Mouse (Mus musculus) spleen, postnatal 4 days (tissue): ENCODE results near the gene Nedd1.

Experiments
- DNase-seq, 2 experiments: peaks; one replicate each; pipeline ENCODE4 v3.0.0; 2022; ENCODE audit warnings: low spot score in 2 of 2

Gene Nedd1

GRCm38 (mm10) chr10:92721771-92722619, at the start of gene Nedd1:
Gene Nedd1 (minus strand): TSS chr10:92722420.
- DNase-seq = peak; percentile 95 to 98

DNA sequence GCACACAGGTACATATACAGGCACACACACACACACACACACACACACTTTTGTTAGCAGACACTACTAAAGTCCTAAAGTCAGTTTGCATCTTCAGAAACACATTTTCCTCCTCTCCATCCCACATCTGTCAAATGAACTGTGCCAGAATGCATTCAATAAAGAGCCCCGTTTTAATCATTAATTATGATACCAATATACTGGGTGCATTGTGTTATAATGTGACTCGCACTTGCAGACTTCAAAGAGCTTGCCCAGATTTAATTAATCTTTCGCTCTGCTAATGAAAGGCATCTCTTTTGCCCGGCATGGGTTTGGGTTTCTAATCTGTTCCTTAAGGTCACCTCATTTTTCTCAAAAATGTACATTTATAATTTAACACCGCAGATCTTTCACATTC, 32.1 kb upstream of the Nedd1 start:
- no peak for DNase-seq

DNA sequence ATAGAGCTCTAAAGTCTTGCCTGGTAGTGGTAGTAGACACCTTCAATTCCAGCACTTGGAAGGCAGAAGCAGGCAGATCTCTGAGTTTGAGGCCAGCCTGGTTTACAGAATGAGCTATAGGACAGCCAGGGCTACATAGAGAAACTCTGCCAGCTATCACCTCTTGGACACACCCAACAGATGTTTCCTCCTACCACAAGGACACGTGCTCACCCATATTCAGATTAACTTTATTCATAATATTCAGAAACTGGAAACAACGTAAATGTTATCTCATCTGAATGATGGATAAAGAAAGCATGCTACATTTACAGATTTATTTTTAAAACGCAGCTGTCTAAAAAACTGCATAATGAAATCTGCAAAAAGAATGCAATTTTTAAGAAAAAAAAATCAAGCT, 8.1 kb upstream of the Nedd1 start:
- DNase-seq = peak in 1 of 2 experiments; percentile 13

GRCm38 (mm10) chr10:92728723-92729122, 6.5 kb upstream of the Nedd1 start:
- DNase-seq = no peak

GRCm38 (mm10) chr10:92722620-92722988, 384 bp upstream of the Nedd1 start:
- DNase-seq = no peak

DNA sequence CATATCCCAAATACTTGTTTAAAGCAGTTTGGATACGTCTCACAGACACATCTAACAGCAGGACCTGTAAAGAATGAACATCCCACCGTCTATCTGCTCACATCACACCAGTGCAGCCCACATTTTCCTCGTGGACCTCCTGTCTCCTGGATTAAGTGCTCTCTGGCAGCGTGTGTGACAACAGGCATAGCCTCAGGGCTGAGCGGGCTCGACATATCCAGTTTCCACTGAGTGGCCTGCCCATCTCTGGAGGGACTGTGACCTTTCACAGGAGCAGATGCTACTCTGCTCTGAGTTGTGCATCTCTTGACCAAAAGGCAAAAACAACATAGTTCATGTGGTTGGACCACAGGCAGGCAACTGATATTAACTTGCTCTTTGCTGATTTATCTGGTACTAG, 23.2 kb downstream of the Nedd1 start:
- peak in 1 of 2 experiments; percentile 41 for DNase-seq

DNA sequence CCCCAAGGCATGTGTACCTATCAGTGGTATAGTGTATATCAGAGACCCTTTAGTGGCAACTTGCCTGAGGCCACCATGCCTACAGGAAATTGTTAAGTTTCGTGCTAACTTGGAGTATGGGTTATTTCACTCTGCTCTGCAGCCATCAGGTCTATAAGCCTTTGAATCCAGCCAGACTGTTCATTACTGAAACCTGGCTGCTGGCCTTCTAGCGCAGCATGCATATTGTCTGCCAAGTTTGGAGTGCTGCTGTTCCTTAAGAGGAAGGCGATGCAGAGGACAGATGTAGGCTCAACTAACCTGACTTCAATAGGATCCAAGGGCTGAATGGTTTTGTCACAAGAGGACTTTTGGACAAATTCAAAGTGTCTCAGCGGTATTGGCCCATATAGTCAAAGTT, 47.2 kb downstream of the Nedd1 start:
- no peak for DNase-seq

DNA sequence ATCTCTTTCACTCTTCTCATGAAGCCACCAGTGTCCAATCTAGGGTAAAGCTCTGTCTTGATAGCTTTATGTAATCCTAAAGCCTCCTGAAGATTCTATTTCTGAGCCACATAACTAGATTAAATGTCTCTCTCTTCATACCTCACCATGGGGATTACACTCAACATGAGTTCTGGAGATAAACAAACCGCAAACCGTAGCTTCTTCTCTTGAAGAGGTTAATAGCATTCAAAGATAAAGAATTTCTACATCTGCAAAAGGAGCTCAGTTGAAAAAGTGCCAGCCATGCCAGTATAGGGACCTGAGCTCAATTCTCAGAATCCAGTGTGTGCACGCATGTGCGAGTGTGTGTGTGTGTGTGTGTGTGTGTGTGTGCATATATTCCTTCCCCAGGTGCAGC, 50.3 kb downstream of the Nedd1 start:
- DNase-seq = no peak

- no peak for DNase-seq
Observed at GRCm38 (mm10) chr10:92665287-92665686, 56.9 kb downstream of the Nedd1 start.

- DNase-seq = no peak
Observed at GRCm38 (mm10) chr10:92653266-92653665, 69.0 kb downstream of the Nedd1 start.

- DNase-seq = no peak
Observed at GRCm38 (mm10) chr10:92652399-92652920, 69.8 kb downstream of the Nedd1 start.

DNA sequence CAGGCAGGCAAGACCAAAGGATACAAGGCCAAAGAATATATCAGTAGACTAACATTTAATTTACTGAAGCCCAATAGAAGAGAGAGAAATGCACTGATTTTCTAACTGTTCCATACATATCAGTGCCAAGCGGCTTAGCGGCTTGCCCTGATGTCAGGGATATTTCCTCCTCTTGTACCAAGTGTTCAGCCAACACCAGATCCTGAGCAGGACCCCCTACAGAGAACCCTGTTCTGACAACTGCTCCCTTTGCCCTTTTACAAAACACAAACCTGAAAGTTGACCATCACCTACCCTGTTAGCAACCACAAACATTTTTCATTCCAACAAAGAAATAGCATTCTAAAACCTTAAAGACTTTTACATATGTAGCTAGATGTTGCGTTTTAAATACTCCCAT, 71.0 kb downstream of the Nedd1 start:
- no peak for DNase-seq

GRCm38 (mm10) chr10:92649096-92649495, 73.1 kb downstream of the Nedd1 start:
- DNase-seq = no peak

DNA sequence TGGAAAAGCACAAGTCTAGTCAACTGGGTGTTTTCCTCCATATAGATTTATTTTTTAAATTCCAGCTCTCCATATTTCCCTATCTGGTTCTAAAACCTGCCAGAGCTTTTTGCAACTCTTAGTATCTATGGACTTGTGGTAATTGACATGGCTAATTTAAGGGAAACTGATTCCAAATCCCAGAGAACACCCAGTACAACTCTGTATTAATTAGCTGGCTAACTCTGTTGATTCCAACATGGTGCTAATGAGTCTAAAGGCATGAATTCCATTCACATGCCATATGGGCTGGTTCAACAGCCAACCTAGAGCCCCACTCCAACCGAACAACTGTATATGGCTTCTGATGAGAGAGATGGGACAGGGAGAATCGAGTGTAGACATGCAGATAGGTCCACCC, 74.5 kb downstream of the Nedd1 start:
- DNase-seq = no peak

GRCm38 (mm10) chr10:92643995-92644394, 78.2 kb downstream of the Nedd1 start:
- DNase-seq = no peak

DNA sequence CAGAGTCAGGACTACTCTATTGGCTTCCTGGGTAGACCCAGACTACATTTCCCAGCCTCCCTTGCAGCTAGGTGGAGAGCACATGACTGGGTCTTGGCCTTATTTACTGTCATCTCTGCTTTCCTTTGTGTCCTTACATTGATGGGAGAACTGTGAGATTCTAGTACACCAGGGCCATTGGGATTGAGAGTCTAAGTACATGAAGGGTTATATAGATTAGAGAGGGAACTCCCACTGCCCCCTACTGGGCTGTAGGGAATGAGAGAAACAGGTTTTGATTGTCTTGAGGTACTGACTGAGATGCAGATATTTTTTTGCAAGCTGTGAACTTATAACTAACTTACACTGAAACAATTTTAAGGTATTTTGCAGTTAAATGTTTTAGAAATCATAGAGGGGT, 81.2 kb downstream of the Nedd1 start:
- no peak for DNase-seq
